Mouse (Mus musculus) hindbrain, embryonic 16.5 days (tissue): ENCODE measurements around the gene Gas2l1. TPM values are rescaled to one million over a fixed set of nuclear protein-coding genes. Genes with fewer than 3 reads are reported as not detected.
A peak's percentile ranks its signal among the peaks of the same experiment; 100 is the strongest.

ENCODE experiments used
- ATAC-seq: fragments of 200-750 bp; cut with Nextera tagmentation; 2 replicates; pipeline ENCODE4 v1.8.0; 2017; ENCODE audit warnings: moderate TSS enrichment, moderate library complexity
- H3K27ac ChIP-seq: fragments of 300-500 bp; sonication (generic); 2 replicates; pipeline ENCODE4 v1.5.1; 2014; ENCODE audit warnings: low read depth, mild to moderate bottlenecking, control low read depth, low read length, moderate library complexity
- H3K27me3 ChIP-seq: fragments of 300-500 bp; sonication (generic); replicated peaks from 2 replicates; pipeline ENCODE4 v1.6.1; 2014; ENCODE audit warnings: low read length; ENCODE audit not compliant: control insufficient read depth, insufficient read depth
- H3K36me3 ChIP-seq: fragments of 300-500 bp; sonication (generic); 2 replicates; pipeline ENCODE4 v1.6.1; 2014; ENCODE audit warnings: mild to moderate bottlenecking, low read length, moderate library complexity, mixed read lengths; ENCODE audit not compliant: control insufficient read depth, insufficient read depth
- H3K4me1 ChIP-seq: fragments of 300-500 bp; sonication (generic); 2 replicates; pipeline ENCODE4 v1.6.1; 2014; ENCODE audit warnings: low read depth, low read length; ENCODE audit not compliant: control insufficient read depth, insufficient read depth
- H3K4me2 ChIP-seq: fragments of 300-500 bp; sonication (generic); 2 replicates; pipeline ENCODE4 v1.6.1; 2014; ENCODE audit warnings: mild to moderate bottlenecking, low read length, control low read depth, moderate library complexity
- H3K4me3 ChIP-seq: fragments of 300-500 bp; sonication (generic); 2 replicates; pipeline ENCODE4 v1.5.1; 2014; ENCODE audit warnings: mild to moderate bottlenecking, low read length, control low read depth, moderate library complexity
- H3K9ac ChIP-seq: fragments of 300-500 bp; sonication (generic); 2 replicates; pipeline ENCODE4 v1.6.1; 2014; ENCODE audit warnings: low read depth, mild to moderate bottlenecking, control low read depth, low read length, moderate library complexity
- H3K9me3 ChIP-seq: fragments of 300-500 bp; sonication (generic); 2 replicates; pipeline ENCODE4 v1.6.1; 2014; ENCODE audit warnings: mild to moderate bottlenecking, low read length, moderate library complexity; ENCODE audit not compliant: control insufficient read depth
- WGBS: fragments of 180-500 bp; shearing (Covaris S2); extraction: QIAGEN DNeasy Blood & Tissue Kit; methylation state at CpG from one replicate; pipeline ENCODE4 v1.1.7; 2014; 5-methylcytosine and 5-hydroxymethylcytosine counted together
- polyA plus RNA-seq: library from polyadenylated mRNA; unstranded; fragments of >200 nt; fragmentation: Nextera tagmentation; extraction: Ambion mirVana; gene quantifications from 2 replicates; pipeline ENCODE4 v1.2.1, GENCODE M21; 2015

The Gas2l1 gene
- polyA plus RNA-seq, 1 experiment from 2014 or later = 19.1 TPM

GRCm38 (mm10) chr11:5054151-5054550 is 11.0 kb downstream of the Gas2l1 start:
- no peak overlapping the region for H3K4me2 ChIP-seq
- no peaks in the 10 kb centered on the region for H3K36me3 ChIP-seq
- WGBS = 92% methylated on average over 14 of the region's 14 CpGs
- no peaks in the 10 kb centered on the region for H3K9me3 ChIP-seq
- H3K4me3 ChIP-seq = no peak overlapping the region
- no peak for ATAC-seq
- no peak overlapping the region for H3K27ac ChIP-seq
- H3K27me3 ChIP-seq = peaks cover 18% of the 10 kb centered on the region
- no peak overlapping the region for H3K9ac ChIP-seq
- H3K4me1 ChIP-seq = peaks cover 8% of the 10 kb centered on the region

DNA sequence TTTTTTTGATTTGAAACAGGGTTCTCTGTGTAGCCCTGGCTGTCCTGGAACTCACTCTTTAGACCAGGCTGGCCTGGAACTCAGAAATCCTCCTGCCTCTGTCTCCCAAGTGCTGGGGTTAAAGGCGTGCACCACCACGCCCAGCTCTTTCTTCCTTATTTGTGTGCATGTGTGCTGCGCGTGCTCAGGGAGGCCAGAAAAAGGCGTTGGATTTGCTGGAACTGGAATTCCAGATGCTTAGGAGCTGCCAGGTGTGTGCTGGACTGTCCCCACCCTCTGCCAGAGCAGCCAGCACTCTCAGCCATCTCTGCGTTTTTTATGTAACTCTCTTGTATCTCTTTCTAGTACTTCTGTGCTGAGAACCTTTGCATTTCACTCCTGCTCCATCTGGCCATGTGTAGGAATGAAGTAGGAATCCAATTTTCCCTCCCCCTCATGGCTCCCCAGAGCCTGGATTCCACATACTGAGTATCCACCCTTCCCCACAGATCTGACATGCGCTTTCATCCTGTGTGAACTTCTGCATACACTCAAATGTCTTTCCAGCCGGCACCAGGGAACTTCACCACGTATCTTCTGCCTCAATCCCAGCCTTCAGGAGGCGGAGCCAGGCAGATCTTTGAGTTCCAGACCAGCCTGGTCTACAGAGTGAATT is 12.8 kb downstream of the Gas2l1 start:
- ATAC-seq = no peak
- Histone ChIP-seq H3K36me3 (no peaks in the 10 kb centered on the region), H3K27me3 (peaks cover 13% of the 10 kb centered on the region), H3K9ac (no peak overlapping the region), H3K4me2 (no peak overlapping the region), H3K27ac (no peak overlapping the region), H3K9me3 (no peaks in the 10 kb centered on the region), H3K4me3 (no peak overlapping the region), H3K4me1 (no peaks in the 10 kb centered on the region; the same call in 1 of the 2 replicates)
- WGBS = 78% methylated on average over 10 of the region's 10 CpGs

DNA sequence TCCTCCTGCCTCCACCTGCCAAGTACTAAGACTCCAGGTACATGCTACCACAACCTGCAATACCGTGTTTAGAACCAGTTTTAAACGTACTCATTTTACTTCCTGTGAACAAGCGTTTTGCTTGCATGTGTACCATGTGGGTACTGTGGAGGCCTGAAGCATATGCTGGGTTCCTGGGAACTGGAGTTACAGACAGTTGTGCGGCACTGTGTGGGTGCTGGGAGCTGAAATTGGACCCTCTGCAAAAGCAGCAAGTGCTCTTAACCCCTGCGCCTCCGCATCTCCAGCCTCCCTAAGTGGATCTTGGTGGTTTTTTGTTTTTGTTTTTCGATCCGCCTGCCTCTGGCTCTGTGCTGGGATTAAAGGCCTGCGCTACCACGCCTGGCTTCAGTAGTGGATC is 13.5 kb downstream of the Gas2l1 start:
- no peak for ATAC-seq
- Histone ChIP-seq H3K27me3 (0 out of 2 replicates have a peak, but pooled peaks cover 6% of the 10 kb centered on the region), H3K9me3 (no peaks in the 10 kb centered on the region), H3K4me1 (no peaks in the 10 kb centered on the region; the same call in 1 of the 2 replicates), H3K27ac (no peak overlapping the region), H3K4me2 (no peak overlapping the region), H3K4me3 (no peak overlapping the region), H3K36me3 (no peaks in the 10 kb centered on the region), H3K9ac (no peak overlapping the region)
- WGBS = 80% methylated on average over 10 of the region's 10 CpGs

- Histone ChIP-seq H3K9ac (no peak overlapping the region), H3K27ac (no peak overlapping the region), H3K4me3 (no peak overlapping the region), H3K27me3 (0 out of 2 replicates have a peak, but pooled peaks cover 2% of the 10 kb centered on the region), H3K4me1 (no peaks in the 10 kb centered on the region), H3K4me2 (no peak overlapping the region), H3K9me3 (no peaks in the 10 kb centered on the region), H3K36me3 (peaks cover 7% of the 10 kb centered on the region)
- no peak for ATAC-seq
- 50% methylated on average over 12 of the region's 12 CpGs for WGBS
These were observed 18.7 kb downstream of the Gas2l1 start for GRCm38 (mm10) chr11:5046321-5046926.

GRCm38 (mm10) chr11:5042645-5043381 is 22.3 kb downstream of the Gas2l1 start:
- no peaks in the 10 kb centered on the region for H3K4me1 ChIP-seq
- peaks cover 13% of the 10 kb centered on the region for H3K36me3 ChIP-seq
- ATAC-seq = no peak; the same call in 1 of the 2 replicates
- H3K27me3 ChIP-seq = no peaks in the 10 kb centered on the region
- H3K4me3 ChIP-seq = no peak overlapping the region
- H3K9ac ChIP-seq = no peak overlapping the region
- H3K4me2 ChIP-seq = no peak overlapping the region
- 87% methylated on average over 8 of the region's 8 CpGs for WGBS
- H3K27ac ChIP-seq = no peak overlapping the region
- H3K9me3 ChIP-seq = no peaks in the 10 kb centered on the region

DNA sequence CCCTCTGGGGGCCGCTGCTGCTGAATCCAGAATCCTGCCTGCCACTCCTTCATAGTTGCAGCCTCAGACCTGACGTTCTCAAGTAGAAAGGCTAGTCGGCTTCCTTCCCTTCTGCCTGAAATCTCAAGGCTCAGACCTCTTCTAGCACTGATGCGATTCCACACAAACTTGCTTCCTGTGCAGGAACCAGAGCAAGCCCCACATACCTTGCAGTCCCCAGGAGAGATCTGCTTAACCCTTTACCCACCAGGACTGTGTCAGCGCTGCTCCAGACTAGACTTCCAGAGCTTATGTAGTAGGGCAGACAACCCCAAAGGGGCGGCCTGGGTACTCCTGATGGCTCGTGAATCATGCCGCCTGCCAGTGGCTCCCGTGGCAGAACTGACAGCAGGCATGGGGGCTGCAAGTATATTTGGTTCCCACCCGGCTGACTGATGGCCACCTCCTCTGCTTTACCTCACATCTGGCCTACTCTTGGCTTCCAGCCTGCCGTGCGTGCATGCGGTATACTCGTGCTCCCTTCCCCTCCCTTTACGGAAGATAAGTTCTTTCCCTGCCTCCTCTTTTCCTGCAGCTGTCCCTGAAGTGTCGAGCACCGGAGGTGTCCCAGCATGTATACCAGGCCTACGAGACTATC is 23.9 kb downstream of the Gas2l1 start:
- Histone ChIP-seq H3K27me3 (no peaks in the 10 kb centered on the region), H3K4me3 (no peak overlapping the region), H3K9me3 (no peaks in the 10 kb centered on the region), H3K36me3 (peaks cover 15% of the 10 kb centered on the region), H3K27ac (no peak overlapping the region), H3K4me1 (no peaks in the 10 kb centered on the region), H3K4me2 (no peak overlapping the region), H3K9ac (no peak overlapping the region)
- 83% methylated on average over 18 of the region's 18 CpGs for WGBS
- ATAC-seq = no peak

GRCm38 (mm10) chr11:5040585-5040984 is 24.5 kb downstream of the Gas2l1 start:
- Histone ChIP-seq H3K4me2 (no peak overlapping the region), H3K27me3 (no peaks in the 10 kb centered on the region), H3K27ac (no peak overlapping the region), H3K4me1 (no peaks in the 10 kb centered on the region), H3K36me3 (peaks cover 17% of the 10 kb centered on the region), H3K4me3 (no peak overlapping the region), H3K9me3 (no peaks in the 10 kb centered on the region), H3K9ac (no peak overlapping the region)
- ATAC-seq = 0 out of 2 replicates have a peak, but pooled peaks have one; percentile 25
- 93% methylated on average over 5 of the region's 5 CpGs for WGBS

DNA sequence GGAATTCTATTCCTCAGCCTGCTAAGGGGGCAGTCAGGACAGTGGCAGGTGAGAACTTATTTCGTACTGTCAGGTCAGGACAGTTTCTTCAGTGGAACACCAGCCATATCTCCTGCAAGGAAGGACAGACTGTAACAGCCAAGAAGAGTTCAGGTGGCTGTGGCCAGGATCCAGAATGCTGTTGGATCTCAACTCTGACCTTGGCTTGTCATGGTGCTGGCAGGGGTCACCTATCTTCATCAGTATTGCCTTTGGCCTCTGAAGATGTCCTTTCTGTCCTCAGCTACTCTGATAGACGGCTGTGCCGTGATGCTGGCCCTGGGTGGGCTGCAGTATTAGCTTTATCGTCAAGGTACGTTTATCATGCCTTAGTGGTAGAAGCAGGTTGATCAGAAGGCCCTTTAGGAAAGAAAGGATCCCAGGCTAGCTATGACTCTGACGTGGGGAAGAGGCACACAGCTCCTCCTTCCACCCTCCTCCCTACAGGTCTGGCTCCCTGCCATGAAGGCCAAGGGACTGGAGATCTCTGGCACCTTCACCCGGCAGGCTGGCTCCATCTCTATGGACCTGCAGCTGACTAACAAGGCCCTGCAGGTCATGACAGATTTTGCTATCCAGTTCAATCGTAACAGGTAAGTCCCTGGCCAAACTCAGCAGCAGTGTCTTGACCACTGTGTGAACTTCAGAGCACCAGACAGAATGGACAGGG is 27.8 kb downstream of the Gas2l1 start:
- no peaks in the 10 kb centered on the region for H3K4me1 ChIP-seq
- no peak for ATAC-seq
- H3K27me3 ChIP-seq = no peaks in the 10 kb centered on the region
- H3K4me2 ChIP-seq = no peak overlapping the region
- H3K9me3 ChIP-seq = no peaks in the 10 kb centered on the region
- H3K27ac ChIP-seq = no peak overlapping the region
- WGBS = 82% methylated on average over 8 of the region's 8 CpGs
- no peak overlapping the region for H3K4me3 ChIP-seq
- H3K36me3 ChIP-seq = peaks cover 33% of the 10 kb centered on the region
- H3K9ac ChIP-seq = no peak overlapping the region
